ENCODE assay signal across 20 mouse cellular contexts in the genomic region with DNA sequence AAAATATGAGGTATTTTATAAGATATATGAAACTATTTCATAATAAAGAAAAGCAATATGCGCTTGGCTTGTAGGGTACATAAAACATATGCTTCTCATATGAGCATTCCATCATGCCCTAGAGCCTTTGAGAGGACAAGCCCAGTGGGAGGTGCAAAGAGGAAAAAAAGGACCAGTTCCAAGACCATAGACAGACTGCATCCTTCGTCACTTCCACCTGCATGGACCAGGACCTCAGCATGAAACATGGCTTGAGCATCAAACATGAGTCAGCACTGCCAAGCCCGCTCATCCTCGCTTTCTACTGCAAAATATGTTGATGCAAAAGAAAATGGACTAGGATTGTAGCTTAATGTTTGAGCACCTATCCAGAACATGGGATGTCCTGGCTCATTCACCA.
DNase-seq lines count a peak whose midpoint lies in the region; TF ChIP-seq lines count a peak whose summit lies in the region.
"Had no signal": no experiment of that assay in that cellular context is flagged by ENCODE, and none has a peak within 500 bp of the region (broad histone marks: within the 10 kb centered on the region; RNA-seq: fewer than 3 reads in every experiment).

No protein-coding gene starts in this region.

- H3K9ac ChIP-seq in heart, adult 2 months (ENCODE audit: low read depth, low read length) = no peak overlapping the region
- H3K9ac ChIP-seq: embryonic facial prominence, embryonic 15.5 days; heart, embryonic 15.5 days; hindbrain, embryonic 13.5 days had no signal

- DNase-seq in heart, embryonic 10.5 days (ENCODE audit: low spot score) = peak; percentile 36
- no peak for DNase-seq in heart, adult 2 months
- DNase-seq in cerebellum, adult 9-10 months = peak; percentile 84
- peak; percentile 75 to 81 for DNase-seq in cerebellum, postnatal 25 days
- no peak for DNase-seq in right cerebral cortex, postnatal 25 days
- DNase-seq in left cerebral cortex, postnatal 25 days (ENCODE audit: low spot score in 2 of 2) = no peak
- DNase-seq: adrenal gland, postnatal 14 days; embryo, embryonic 11 days; gastrocnemius, postnatal 36 days; heart, adult 11 months; heart, postnatal 14 days; kidney, adult 11 months had no signal

- TF ChIP-seq POLR2A in heart, adult 2 months (IDR thresholded peaks at IDR 0.05; ENCODE audit: insufficient read depth, low read depth, low read length) = no peak

- H3K79me2 ChIP-seq in heart, adult 2 months (replicated peaks; ENCODE audit: control insufficient read depth, insufficient read depth, low read length) = no peaks in the 10 kb centered on the region

- intact Hi-C loops in heart, adult 2 months (cut with DNase I) = no loop called here
- intact Hi-C loops in left cerebral cortex, postnatal 25 days (cut with DNase I) = no loop called here

- TF ChIP-seq CTCF in heart, adult 2 months (IDR thresholded peaks at IDR 0.05) = no peak

- H3K27ac ChIP-seq in heart, embryonic 10.5 days = no peak overlapping the region
- no peak overlapping the region for H3K27ac ChIP-seq in heart, adult 2 months
- H3K27ac ChIP-seq: embryonic facial prominence, embryonic 15.5 days; forebrain, embryonic 10.5 days; heart, embryonic 15.5 days; hindbrain, embryonic 13.5 days; hindbrain, postnatal 0 days had no signal

- WGBS in heart, embryonic 10.5 days = 87% methylated on average over 4 of the region's 4 CpGs
- 89% methylated on average over 4 of the region's 4 CpGs for WGBS in heart, adult 2 months

- no peak overlapping the region for H3K4me3 ChIP-seq in heart, embryonic 10.5 days
- H3K4me3 ChIP-seq in heart, adult 2 months = no peak overlapping the region
- H3K4me3 ChIP-seq: embryonic facial prominence, embryonic 15.5 days; erythroblast, embryonic 14.5 days; forebrain, embryonic 10.5 days; heart, embryonic 15.5 days; hindbrain, embryonic 13.5 days had no signal

- H3K9me3 ChIP-seq in heart, embryonic 10.5 days = no peaks in the 10 kb centered on the region
- H3K9me3 ChIP-seq: embryonic facial prominence, embryonic 15.5 days; forebrain, embryonic 10.5 days; heart, embryonic 15.5 days; hindbrain, embryonic 13.5 days had no signal

- H3K36me3 ChIP-seq in heart, embryonic 10.5 days = no peaks in the 10 kb centered on the region
- no peaks in the 10 kb centered on the region for H3K36me3 ChIP-seq in heart, adult 2 months (ENCODE audit: control insufficient read depth, insufficient read depth, low read length)
- H3K36me3 ChIP-seq: embryonic facial prominence, embryonic 15.5 days; forebrain, embryonic 10.5 days; heart, embryonic 15.5 days; hindbrain, embryonic 13.5 days had no signal

- H3K27me3 ChIP-seq in heart, embryonic 10.5 days (ENCODE audit: insufficient read depth, poor library complexity, severe bottlenecking) = no peaks in the 10 kb centered on the region
- no peaks in the 10 kb centered on the region for H3K27me3 ChIP-seq in heart, adult 2 months (ENCODE audit: control insufficient read depth, insufficient read depth, low read length)
- H3K27me3 ChIP-seq: CH12.LX; embryonic facial prominence, embryonic 15.5 days; heart, embryonic 15.5 days; hindbrain, embryonic 13.5 days; Patski had no signal

- no peak for TF ChIP-seq EP300 in heart, adult 2 months (IDR thresholded peaks at IDR 0.05; ENCODE audit: insufficient read depth, low read depth, low read length)

- H3K4me1 ChIP-seq in heart, embryonic 10.5 days = peaks cover 40% of the 10 kb centered on the region
- peaks cover 3% of the 10 kb centered on the region; the same call in 1 of the 2 replicates for H3K4me1 ChIP-seq in heart, adult 2 months (ENCODE audit: control insufficient read depth, insufficient read depth, low read length)
- H3K4me1 ChIP-seq: embryonic facial prominence, embryonic 15.5 days had no signal

Comparison
In these comparisons a context has a peak if more than half of its experiments do, and no peak if none do; other contexts are left out.
1. DNase-seq: peak in heart, embryonic 10.5 days (single experiment), cerebellum, adult 9-10 months (single experiment) and cerebellum, postnatal 25 days (2 of 2); none in heart, adult 2 months (0 of 2), right cerebral cortex, postnatal 25 days (single experiment) and left cerebral cortex, postnatal 25 days (0 of 2).